Mouse (Mus musculus): Measurements from ENCODE around the gene Bmp2. TPM values are rescaled to one million over a fixed set of nuclear protein-coding genes. Genes with fewer than 3 reads are reported as not detected.

Gene Bmp2
- 0.58 and 1.5 TPM in 2 replicates for total RNA-seq (2012; rRNA removed)

GRCm38 (mm10) chr2:133552031-133552841 lies at the start of gene Bmp2:
TSS of gene Bmp2 (plus strand) at chr2:133552159.
- Histone ChIP-seq H3K9me3 (ENCODE audit: control insufficient read depth, insufficient read depth, low read depth, low read length) (no peaks in the 10 kb centered on the region), H3K9ac (ENCODE audit: insufficient read depth, low read depth, low read length, poor library complexity, severe bottlenecking) (peak within 1 kb of the TSS; percentile 68), H3K4me3 (ENCODE audit: insufficient read depth in 1 of 2, low read depth in 1 of 2, low read length in 2 of 2, poor library complexity in 1 of 2, severe bottlenecking in 1 of 2) (peak within 1 kb of the TSS; percentile 70 to 73), H3K27ac (ENCODE audit: insufficient read depth, low read depth, low read length, poor library complexity, severe bottlenecking) (no peak within 1 kb of the TSS), H3K36me3 (ENCODE audit: control insufficient read depth, insufficient read depth, low read length, poor library complexity, severe bottlenecking) (no peaks in the 10 kb centered on the region), H3K4me1 (ENCODE audit: control insufficient read depth in 2 of 2, insufficient read depth in 2 of 2, low read length in 2 of 2, poor library complexity in 1 of 2) (0 out of 4 replicates have a peak, but pooled peaks cover 0 to 2% of the 10 kb centered on the region in 2 experiments)
- TF ChIP-seq ZC3H11A (IDR thresholded peaks at IDR 0.05; ENCODE audit: borderline replicate concordance, low read depth, low read length) (no peak), MAFK (IDR thresholded peaks at IDR 0.05; ENCODE audit: insufficient read depth, low read depth, low read length) (no peak)
- DNase-seq (ENCODE audit: low read depth, low spot score) = no peak
- in situ Hi-C loops (cut with MboI; ENCODE audit: low sequenced_read_pairs in 2 of 2, unreplicated experiment in 2 of 2) = no loop called here

- H3K27ac ChIP-seq (ENCODE audit: insufficient read depth, low read depth, low read length, poor library complexity, severe bottlenecking) = no peak overlapping the region
- no peak overlapping the region for H3K4me3 ChIP-seq (ENCODE audit: insufficient read depth in 1 of 2, low read depth in 1 of 2, low read length in 2 of 2, poor library complexity in 1 of 2, severe bottlenecking in 1 of 2)
- H3K4me1 ChIP-seq (ENCODE audit: control insufficient read depth in 2 of 2, insufficient read depth in 2 of 2, low read length in 2 of 2, poor library complexity in 1 of 2) = no peaks in the 10 kb centered on the region
- H3K9ac ChIP-seq (ENCODE audit: insufficient read depth, low read depth, low read length, poor library complexity, severe bottlenecking) = no peak overlapping the region
- in situ Hi-C loops (cut with MboI; ENCODE audit: low sequenced_read_pairs in 2 of 2, unreplicated experiment in 2 of 2) = no loop called here
- DNase-seq (ENCODE audit: low read depth, low spot score) = no peak
- no peaks in the 10 kb centered on the region for H3K9me3 ChIP-seq (ENCODE audit: control insufficient read depth, insufficient read depth, low read depth, low read length)
- no peaks in the 10 kb centered on the region for H3K36me3 ChIP-seq (ENCODE audit: control insufficient read depth, insufficient read depth, low read length, poor library complexity, severe bottlenecking)
- TF ChIP-seq MAFK (IDR thresholded peaks at IDR 0.05; ENCODE audit: insufficient read depth, low read depth, low read length) (no peak), CHD2 (IDR thresholded peaks at IDR 0.05; ENCODE audit: low read depth, low read length) (no peak), ZC3H11A (IDR thresholded peaks at IDR 0.05; ENCODE audit: borderline replicate concordance, low read depth, low read length) (no peak), ZNF384 (IDR thresholded peaks at IDR 0.05; ENCODE audit: low read depth, low read length) (no peak), HCFC1 (IDR thresholded peaks at IDR 0.05; ENCODE audit: borderline replicate concordance, insufficient read depth, low read length) (no peak)
Measured at GRCm38 (mm10) chr2:133505678-133506077, 46.3 kb upstream of the Bmp2 start.

DNA sequence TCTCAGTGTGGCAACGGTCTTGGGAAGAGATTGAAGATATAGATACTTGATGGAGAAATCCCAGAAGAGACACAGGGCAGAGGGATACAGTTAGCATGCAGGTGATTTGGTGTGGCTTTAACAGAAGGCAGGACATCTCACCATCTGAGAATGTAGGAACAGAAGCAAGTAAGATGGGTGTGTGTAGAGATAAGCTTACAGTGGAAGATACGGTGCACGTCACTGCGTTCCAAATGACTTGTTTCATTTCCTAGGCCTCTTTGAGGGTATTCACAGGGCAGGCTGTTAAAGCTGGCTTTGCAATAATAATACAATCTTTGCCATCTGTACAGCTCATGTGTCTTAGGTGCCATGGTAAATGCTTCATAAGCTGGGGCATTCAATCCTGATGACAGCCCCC lies 44.9 kb upstream of the Bmp2 start:
- Histone ChIP-seq H3K4me3 (ENCODE audit: insufficient read depth in 1 of 2, low read depth in 1 of 2, low read length in 2 of 2, poor library complexity in 1 of 2, severe bottlenecking in 1 of 2) (no peak overlapping the region), H3K27ac (ENCODE audit: insufficient read depth, low read depth, low read length, poor library complexity, severe bottlenecking) (no peak overlapping the region), H3K4me1 (ENCODE audit: control insufficient read depth in 2 of 2, insufficient read depth in 2 of 2, low read length in 2 of 2, poor library complexity in 1 of 2) (no peaks in the 10 kb centered on the region), H3K9me3 (ENCODE audit: control insufficient read depth, insufficient read depth, low read depth, low read length) (no peaks in the 10 kb centered on the region), H3K9ac (ENCODE audit: insufficient read depth, low read depth, low read length, poor library complexity, severe bottlenecking) (no peak overlapping the region), H3K36me3 (ENCODE audit: control insufficient read depth, insufficient read depth, low read length, poor library complexity, severe bottlenecking) (no peaks in the 10 kb centered on the region)
- DNase-seq (ENCODE audit: low read depth, low spot score) = no peak
- no peak for TF ChIP-seq CHD2 (IDR thresholded peaks at IDR 0.05; ENCODE audit: low read depth, low read length)
- in situ Hi-C loops (cut with MboI; ENCODE audit: low sequenced_read_pairs in 2 of 2, unreplicated experiment in 2 of 2) = no loop called here

DNA sequence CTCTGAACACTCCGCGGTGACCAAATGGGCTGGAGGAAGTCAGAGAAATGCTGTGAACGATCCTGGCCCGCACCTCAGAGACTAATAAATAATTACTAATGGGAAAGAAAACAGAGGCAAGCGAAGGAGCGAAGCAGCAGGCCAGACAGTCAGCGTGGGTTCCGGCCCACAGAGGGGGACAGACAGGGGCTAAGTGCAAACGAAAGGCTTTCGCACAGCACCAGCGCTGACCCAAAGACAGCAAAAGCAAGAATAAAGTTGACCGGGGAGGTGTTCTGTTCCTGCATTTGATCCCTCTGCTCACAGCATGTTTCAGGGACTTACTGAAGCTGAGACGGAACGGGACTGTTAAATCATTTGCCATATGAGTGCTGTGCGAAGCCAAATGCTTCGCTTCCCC lies 42.8 kb upstream of the Bmp2 start:
- no peak overlapping the region for H3K27ac ChIP-seq (ENCODE audit: insufficient read depth, low read depth, low read length, poor library complexity, severe bottlenecking)
- TF ChIP-seq MAFK (IDR thresholded peaks at IDR 0.05; ENCODE audit: insufficient read depth, low read depth, low read length) (no peak), ZNF384 (IDR thresholded peaks at IDR 0.05; ENCODE audit: low read depth, low read length) (no peak), CHD2 (IDR thresholded peaks at IDR 0.05; ENCODE audit: low read depth, low read length) (no peak), HCFC1 (IDR thresholded peaks at IDR 0.05; ENCODE audit: borderline replicate concordance, insufficient read depth, low read length) (no peak)
- no peak overlapping the region for H3K4me3 ChIP-seq (ENCODE audit: insufficient read depth in 1 of 2, low read depth in 1 of 2, low read length in 2 of 2, poor library complexity in 1 of 2, severe bottlenecking in 1 of 2)
- DNase-seq (ENCODE audit: low read depth, low spot score) = no peak
- no peaks in the 10 kb centered on the region for H3K4me1 ChIP-seq (ENCODE audit: control insufficient read depth in 2 of 2, insufficient read depth in 2 of 2, low read length in 2 of 2, poor library complexity in 1 of 2)
- H3K9me3 ChIP-seq (ENCODE audit: control insufficient read depth, insufficient read depth, low read depth, low read length) = no peaks in the 10 kb centered on the region
- H3K9ac ChIP-seq (ENCODE audit: insufficient read depth, low read depth, low read length, poor library complexity, severe bottlenecking) = no peak overlapping the region
- no peaks in the 10 kb centered on the region for H3K36me3 ChIP-seq (ENCODE audit: control insufficient read depth, insufficient read depth, low read length, poor library complexity, severe bottlenecking)
- in situ Hi-C loops (cut with MboI; ENCODE audit: low sequenced_read_pairs in 2 of 2, unreplicated experiment in 2 of 2) = no loop called here
